Mouse (Mus musculus) erythroblast, adult 5-6 weeks (primary cell): ENCODE data around the gene Rpl24. TPM values are rescaled to one million over a fixed set of nuclear protein-coding genes. Genes with fewer than 3 reads are reported as not detected.

Experiments
- total RNA-seq, 2 experiments: library from RNA; stranded (forward) in 1 of 2; stranded (reverse) in 1 of 2; fragments of 150-400 nt in 1 of 2; fragments of 200-764, 138-1000 nt in 1 of 2; gene quantifications; 2 replicates each; pipeline versions ENCODE4 v1.2.3 to v1.2.4; 2015 to 2017; ENCODE audit warnings: low replicate concordance in 2 of 2

Rpl24 gene
- total RNA-seq, 2 experiments from 2014 or later: 212 to 432 TPM

Other genes starting within 250 kb of the Rpl24 start
- 6.0 and 8.4 TPM in 2 replicates for gene Nfkbiz, start 127.4 kb upstream of the Rpl24 start, total RNA-seq (2015; ENCODE audit: low replicate concordance)
- 2.6 and 5.3 TPM in 2 replicates for gene Nfkbiz, start 127.4 kb upstream of the Rpl24 start, total RNA-seq (2017; ENCODE audit: low replicate concordance)
- gene Nxpe3, start 71.0 kb upstream of the Rpl24 start, total RNA-seq (2015; ENCODE audit: low replicate concordance): 1.0 and 1.3 TPM in 2 replicates
- gene Nxpe3, start 71.0 kb upstream of the Rpl24 start, total RNA-seq (2017; ENCODE audit: low replicate concordance): 0.77 and 0.84 TPM in 2 replicates
- gene Cep97, start 31.4 kb upstream of the Rpl24 start, total RNA-seq (2015; ENCODE audit: low replicate concordance): 2.5 and 8.2 TPM in 2 replicates
- gene Cep97, start 31.4 kb upstream of the Rpl24 start, total RNA-seq (2017; ENCODE audit: low replicate concordance): 1.5 and 2.2 TPM in 2 replicates
- gene Zbtb11, start 7.6 kb downstream of the Rpl24 start, total RNA-seq (2015; ENCODE audit: low replicate concordance): 21.1 and 24.5 TPM in 2 replicates
- 33.2 and 35.2 TPM in 2 replicates for gene Zbtb11, start 7.6 kb downstream of the Rpl24 start, total RNA-seq (2017; ENCODE audit: low replicate concordance)
- gene Pcnp, start 63.5 kb downstream of the Rpl24 start, total RNA-seq (2015; ENCODE audit: low replicate concordance): 14.0 and 55.6 TPM in 2 replicates
- 42.2 and 47.1 TPM in 2 replicates for gene Pcnp, start 63.5 kb downstream of the Rpl24 start, total RNA-seq (2017; ENCODE audit: low replicate concordance)
- gene Trmt10c, start 71.5 kb downstream of the Rpl24 start, total RNA-seq (2015; ENCODE audit: low replicate concordance): 1.7 and 6.5 TPM in 2 replicates
- 3.9 and 4.7 TPM in 2 replicates for gene Trmt10c, start 71.5 kb downstream of the Rpl24 start, total RNA-seq (2017; ENCODE audit: low replicate concordance)
- gene Senp7, start 82.1 kb downstream of the Rpl24 start, total RNA-seq (2015; ENCODE audit: low replicate concordance): 93.6 and 141 TPM in 2 replicates
- gene Senp7, start 82.1 kb downstream of the Rpl24 start, total RNA-seq (2017; ENCODE audit: low replicate concordance): 90.5 and 92.9 TPM in 2 replicates
- gene Impg2, start 238.0 kb downstream of the Rpl24 start, total RNA-seq (2015; ENCODE audit: low replicate concordance): 1.5 and 4.4 TPM in 2 replicates
- 5.4 and 7.1 TPM in 2 replicates for gene Impg2, start 238.0 kb downstream of the Rpl24 start, total RNA-seq (2017; ENCODE audit: low replicate concordance)